Mouse (Mus musculus): ENCODE measurements around the gene Nol8. TPM values are rescaled to one million over a fixed set of nuclear protein-coding genes. Genes with fewer than 3 reads are reported as not detected.

Gene Nol8
- total RNA-seq, 2 experiments from 2014 or later = 20.7 to 21.4 TPM

- DNase-seq = no peak
Observed at GRCm38 (mm10) chr13:49682233-49682846, 29.5 kb downstream of the Nol8 start.

GRCm38 (mm10) chr13:49684266-49684665, 31.4 kb downstream of the Nol8 start:
- no peak for DNase-seq

- DNase-seq = no peak
Observed at GRCm38 (mm10) chr13:49691056-49691455, 38.2 kb downstream of the Nol8 start.

- no peak for DNase-seq
Observed at GRCm38 (mm10) chr13:49703216-49703779, 50.4 kb downstream of the Nol8 start.

GRCm38 (mm10) chr13:49706032-49706690, 53.3 kb downstream of the Nol8 start:
- no peak for DNase-seq

GRCm38 (mm10) chr13:49708311-49708710, 55.4 kb downstream of the Nol8 start:
- no peak for DNase-seq

- no peak for DNase-seq
Observed at GRCm38 (mm10) chr13:49712047-49712721, 59.3 kb downstream of the Nol8 start.

- no peak for DNase-seq
Observed at GRCm38 (mm10) chr13:49719310-49719709, 66.4 kb downstream of the Nol8 start.

Other genes with a start within 250 kb of the Nol8 start
- gene Ippk, start 231.8 kb upstream of the Nol8 start, total RNA-seq (2021) = 1 to 10 TPM; 7.0 to 7.4 TPM
- gene Tes3-ps, start 159.8 kb upstream of the Nol8 start, total RNA-seq (2021) = 1 to 10 TPM; 1.3 to 1.5 TPM
- 10 to 100 TPM; 13.2 to 15.1 TPM for gene Ecm2, start 148.3 kb upstream of the Nol8 start, total RNA-seq (2021)
- gene Aspn, start 108.6 kb upstream of the Nol8 start, total RNA-seq (2021) = 10 to 100 TPM; 13.3 to 16.9 TPM
- gene Omd, start 70.6 kb upstream of the Nol8 start, total RNA-seq (2021) = 1 to 10 TPM; 1.1 to 1.3 TPM
- 10 to 100 TPM; 65.6 to 70.9 TPM for gene Ogn, start 45.0 kb upstream of the Nol8 start, total RNA-seq (2021)
- 1 to 10 TPM; 2.4 to 2.8 TPM for gene Cenpp, start 293 bp upstream of the Nol8 start, total RNA-seq (2021)
- 10 to 100 TPM; 61.4 to 65.1 TPM for gene Iars, start 29.0 kb downstream of the Nol8 start, total RNA-seq (2021)
- gene Gm30302, start 145.9 kb downstream of the Nol8 start, total RNA-seq (2021) = under 1 TPM; 0.10 to 0.49 TPM